Mouse (Mus musculus) lung, embryonic 14.5 days (tissue): ENCODE measurements at regions not wholly inside any gene's neighbourhood (a gene's known extent, or its start where the extent isn't known, plus 50 kb on each side); places are given as distances from the start of the nearest gene placed in this dataset.

Source experiments
- ATAC-seq: fragments of 200-750 bp; cut with Nextera tagmentation; 2 replicates; pipeline ENCODE4 v1.8.0; 2017; ENCODE audit warnings: mild to moderate bottlenecking, moderate TSS enrichment, moderate library complexity; ENCODE audit not compliant: insufficient read depth
- DNase-seq: peaks from one replicate; pipeline ENCODE4 v3.0.0-alpha.2; 2015
- H3K27ac ChIP-seq: fragments of 300-500 bp; sonication (generic); 2 replicates; pipeline ENCODE4 v1.5.1; 2014; ENCODE audit warnings: low read depth, mild to moderate bottlenecking, moderate library complexity
- H3K27me3 ChIP-seq: fragments of 300-500 bp; sonication (generic); 2 replicates; pipeline ENCODE4 v1.6.1; 2014; ENCODE audit warnings: low read length, control low read depth; ENCODE audit not compliant: insufficient read depth
- H3K36me3 ChIP-seq: fragments of 300-500 bp; sonication (generic); 2 replicates; pipeline ENCODE4 v1.6.1; 2014; ENCODE audit warnings: control low read depth; ENCODE audit not compliant: insufficient read depth
- H3K4me1 ChIP-seq: fragments of 300-500 bp; sonication (generic); 2 replicates; pipeline ENCODE4 v1.6.1; 2014; ENCODE audit warnings: antibody characterized with exemption, control low read depth; ENCODE audit not compliant: insufficient read depth
- H3K4me2 ChIP-seq: fragments of 300-500 bp; sonication (generic); 2 replicates; pipeline ENCODE4 v1.6.1; 2014; ENCODE audit warnings: mild to moderate bottlenecking
- H3K4me3 ChIP-seq: fragments of 300-500 bp; sonication (generic); 2 replicates; pipeline ENCODE4 v1.5.1; 2014; ENCODE audit warnings: low read depth, low read length
- H3K9ac ChIP-seq: fragments of 300-500 bp; sonication (generic); 2 replicates; pipeline ENCODE4 v1.6.1; 2014
- H3K9me3 ChIP-seq: fragments of 300-500 bp; sonication (generic); 2 replicates; pipeline ENCODE4 v1.6.1; 2016; ENCODE audit warnings: low read depth, low read length, control low read depth
- CTCF ChIP-seq: IDR thresholded peaks from 2 replicates; pipeline ENCODE4 v1.5.1; 2016; ENCODE audit warnings: antibody characterized with exemption, low read depth
- WGBS: fragments of 180-500 bp; shearing (Covaris S2); extraction: QIAGEN DNeasy Blood & Tissue Kit; methylation state at CpG from one replicate; pipeline ENCODE4 v1.1.7; 2014; 5-methylcytosine and 5-hydroxymethylcytosine counted together

GRCm38 (mm10) chr6:26709324-26709723 is 900.3 kb upstream of the Pot1a start:
- ATAC-seq: no peak
- no peak overlapping the region for H3K9ac ChIP-seq
- TF ChIP-seq CTCF: no peak
- WGBS: 79% methylated on average over 6 of the region's 6 CpGs
- H3K4me1 ChIP-seq: no peaks in the 10 kb centered on the region
- no peaks in the 10 kb centered on the region for H3K9me3 ChIP-seq
- H3K4me2 ChIP-seq: no peak overlapping the region
- no peak overlapping the region for H3K27ac ChIP-seq
- H3K36me3 ChIP-seq: no peaks in the 10 kb centered on the region
- no peak overlapping the region for H3K4me3 ChIP-seq
- H3K27me3 ChIP-seq: no peaks in the 10 kb centered on the region
- no peak for DNase-seq

DNA sequence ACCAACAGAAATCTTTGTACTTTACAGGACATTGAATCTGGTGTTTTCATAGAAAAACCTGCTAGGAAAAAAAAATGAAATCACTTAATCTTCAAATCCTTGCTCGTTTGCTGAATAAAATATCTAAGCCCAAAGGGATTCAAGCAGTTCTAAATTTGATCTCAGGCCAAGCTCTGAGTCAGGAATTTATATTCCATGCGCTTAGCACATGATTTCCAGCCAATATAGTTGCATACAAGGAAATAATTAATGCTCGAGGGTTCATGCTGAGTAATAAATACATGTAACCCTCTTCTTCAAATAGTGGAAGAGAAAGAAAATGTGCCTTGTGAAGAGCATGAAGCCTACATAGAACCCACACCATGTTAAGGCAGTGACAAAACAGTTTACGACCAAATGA is 899.8 kb upstream of the Pot1a start:
- no peaks in the 10 kb centered on the region for H3K9me3 ChIP-seq
- H3K4me1 ChIP-seq: no peaks in the 10 kb centered on the region
- ATAC-seq (no peak), DNase-seq (peak; percentile 1)
- no peak overlapping the region for H3K27ac ChIP-seq
- no peak overlapping the region for H3K4me2 ChIP-seq
- no peak overlapping the region for H3K9ac ChIP-seq
- no peak overlapping the region for H3K4me3 ChIP-seq
- 62% methylated on average over 4 of the region's 4 CpGs for WGBS
- H3K27me3 ChIP-seq: no peaks in the 10 kb centered on the region
- no peaks in the 10 kb centered on the region for H3K36me3 ChIP-seq
- TF ChIP-seq CTCF: no peak

- H3K9me3 ChIP-seq: no peaks in the 10 kb centered on the region
- TF ChIP-seq CTCF: no peak
- H3K4me3 ChIP-seq: no peak overlapping the region
- H3K9ac ChIP-seq: no peak overlapping the region
- ATAC-seq: no peak
- H3K36me3 ChIP-seq: no peaks in the 10 kb centered on the region
- H3K27me3 ChIP-seq: no peaks in the 10 kb centered on the region
- no peak for DNase-seq
- no peak overlapping the region for H3K4me2 ChIP-seq
- H3K27ac ChIP-seq: no peak overlapping the region
- 85% methylated on average over 5 of the region's 5 CpGs for WGBS
- H3K4me1 ChIP-seq: no peaks in the 10 kb centered on the region
These were observed 899.2 kb upstream of the Pot1a start for GRCm38 (mm10) chr6:26707974-26708867.
